9 mouse cellular contexts compared by ENCODE assay signal in the genomic region with DNA sequence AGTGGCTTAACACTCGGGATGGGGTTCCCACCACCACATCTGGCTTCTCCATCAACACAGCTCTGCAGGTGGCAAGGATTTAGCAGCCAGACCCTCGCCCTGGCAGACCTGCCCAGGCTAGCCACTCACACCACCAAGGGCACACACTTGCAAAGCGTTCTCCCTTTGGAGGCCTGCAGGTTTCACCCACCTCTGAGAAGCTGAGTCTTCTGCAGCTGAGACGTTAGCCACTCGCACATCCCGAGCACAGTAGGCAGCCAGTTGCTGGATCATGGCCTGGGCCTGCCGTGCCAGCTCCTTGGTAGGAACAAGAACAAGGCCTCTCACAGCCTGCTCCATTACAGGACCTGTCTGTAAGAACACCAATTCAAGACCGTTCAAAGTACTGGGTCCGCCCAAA. TPM values are rescaled to one million over a fixed set of nuclear protein-coding genes. Genes with fewer than 3 reads are reported as not detected.
DNase-seq lines count a peak whose midpoint lies in the region; ATAC-seq lines count a peak whose summit lies in the region.
"Had no signal": no experiment of that assay in that cellular context is flagged by ENCODE, and none has a peak within 500 bp of the region (broad histone marks: within the 10 kb centered on the region; RNA-seq: fewer than 3 reads in every experiment).

No protein-coding gene starts in this region.

- peaks cover 8% of the 10 kb centered on the region for H3K4me1 ChIP-seq in kidney, embryonic 16.5 days (ENCODE audit: insufficient read depth, low read length)
- H3K4me1 ChIP-seq in embryonic facial prominence, embryonic 10.5 days: peaks cover 12% of the 10 kb centered on the region
- H3K4me1 ChIP-seq in hindbrain, embryonic 15.5 days (replicated peaks): peaks cover 20% of the 10 kb centered on the region
- peaks cover 18% of the 10 kb centered on the region for H3K4me1 ChIP-seq in midbrain, embryonic 15.5 days

- peak overlapping the region; percentile 87 for H3K4me2 ChIP-seq in kidney, embryonic 16.5 days (replicated peaks; ENCODE audit: low read depth, low read length)
- peak overlapping the region; percentile 89 for H3K4me2 ChIP-seq in hindbrain, embryonic 15.5 days
- peak overlapping the region; percentile 83 for H3K4me2 ChIP-seq in midbrain, embryonic 15.5 days

- no peak for ATAC-seq in kidney, embryonic 16.5 days (ENCODE audit: low FRiP score, low TSS enrichment)
- ATAC-seq in hindbrain, embryonic 15.5 days (ENCODE audit: low FRiP score, low read depth): no peak
- no peak for ATAC-seq in midbrain, embryonic 15.5 days (replicated peaks)
- no peak for ATAC-seq in activated CD4-positive, CD25-positive, alpha-beta regulatory T cell, adult 4 months

- H3K4me3 ChIP-seq in kidney, embryonic 16.5 days (ENCODE audit: low read length): peak overlapping the region; percentile 95
- peak overlapping the region; percentile 98 for H3K4me3 ChIP-seq in embryonic facial prominence, embryonic 10.5 days
- H3K4me3 ChIP-seq in hindbrain, embryonic 15.5 days: peak overlapping the region; percentile 97
- H3K4me3 ChIP-seq in midbrain, embryonic 15.5 days: peak overlapping the region; percentile 64

- no peaks in the 10 kb centered on the region for H3K9me3 ChIP-seq in kidney, embryonic 16.5 days (ENCODE audit: low read length)
- no peaks in the 10 kb centered on the region for H3K9me3 ChIP-seq in embryonic facial prominence, embryonic 10.5 days
- no peaks in the 10 kb centered on the region for H3K9me3 ChIP-seq in hindbrain, embryonic 15.5 days
- H3K9me3 ChIP-seq in midbrain, embryonic 15.5 days: no peaks in the 10 kb centered on the region

- WGBS in kidney, embryonic 16.5 days: 73% methylated on average over 9 of the region's 9 CpGs
- WGBS in embryonic facial prominence, embryonic 10.5 days: 73% methylated on average over 9 of the region's 9 CpGs
- WGBS in hindbrain, embryonic 15.5 days: 69% methylated on average over 9 of the region's 9 CpGs
- 75% methylated on average over 9 of the region's 9 CpGs for WGBS in midbrain, embryonic 15.5 days

- peaks cover 46% of the 10 kb centered on the region for H3K36me3 ChIP-seq in kidney, embryonic 16.5 days (ENCODE audit: insufficient read depth, low read length)
- H3K36me3 ChIP-seq in embryonic facial prominence, embryonic 10.5 days (replicated peaks): peaks cover 77% of the 10 kb centered on the region
- H3K36me3 ChIP-seq in hindbrain, embryonic 15.5 days: peaks cover 53% of the 10 kb centered on the region
- H3K36me3 ChIP-seq in midbrain, embryonic 15.5 days (replicated peaks): peaks cover 50% of the 10 kb centered on the region

- peak overlapping the region; percentile 81 for H3K9ac ChIP-seq in kidney, embryonic 16.5 days (replicated peaks; ENCODE audit: low read length)
- H3K9ac ChIP-seq in hindbrain, embryonic 15.5 days: peak overlapping the region; percentile 91
- H3K9ac ChIP-seq in midbrain, embryonic 15.5 days: peak overlapping the region; percentile 72

- no peak overlapping the region for H3K27ac ChIP-seq in kidney, embryonic 16.5 days (ENCODE audit: low read length)
- H3K27ac ChIP-seq in embryonic facial prominence, embryonic 10.5 days (replicated peaks): peak overlapping the region; percentile 84
- no peak overlapping the region for H3K27ac ChIP-seq in hindbrain, embryonic 15.5 days (replicated peaks)
- no peak overlapping the region for H3K27ac ChIP-seq in midbrain, embryonic 15.5 days

- no peaks in the 10 kb centered on the region for H3K27me3 ChIP-seq in kidney, embryonic 16.5 days (ENCODE audit: insufficient read depth, low read length)
- H3K27me3 ChIP-seq in embryonic facial prominence, embryonic 10.5 days (replicated peaks; ENCODE audit: low read depth, poor library complexity, severe bottlenecking): no peaks in the 10 kb centered on the region
- no peaks in the 10 kb centered on the region for H3K27me3 ChIP-seq in hindbrain, embryonic 15.5 days
- H3K27me3 ChIP-seq in midbrain, embryonic 15.5 days (replicated peaks): no peaks in the 10 kb centered on the region

- no peak for DNase-seq in kidney, postnatal 36 days
- DNase-seq in embryonic facial prominence, embryonic 10.5 days (ENCODE audit: low spot score): no peak
- DNase-seq in urinary bladder, postnatal 36 days (ENCODE audit: low spot score in 2 of 2): no peak
- DNase-seq in kidney, postnatal 14 days: no peak
- DNase-seq: right cerebral cortex, postnatal 25 days had no signal

RNA-seq across cellular contexts. Expression of gene Ddx56, which starts 1.0 kb away (rescaled TPM):
- polyA plus RNA-seq in kidney, embryonic 16.5 days (2015; fragmentation: Nextera tagmentation; extraction: Ambion mirVana): 104 and 106 TPM in 2 replicates
- 128 and 143 TPM in 2 replicates for polyA plus RNA-seq in embryonic facial prominence, embryonic 10.5 days (2016; fragmentation: Nextera tagmentation; extraction: Ambion mirVana)
- 67.6 and 69.0 TPM in 2 replicates for polyA plus RNA-seq in hindbrain, embryonic 15.5 days (2015; fragmentation: Nextera tagmentation; extraction: Ambion mirVana)
- 71.4 and 72.2 TPM in 2 replicates for polyA plus RNA-seq in midbrain, embryonic 15.5 days (2015; fragmentation: Nextera tagmentation; extraction: Ambion mirVana)
- polyA plus RNA-seq in activated CD4-positive, CD25-positive, alpha-beta regulatory T cell, adult 4 months (2017; shearing (Covaris generic)): 10 to 100 TPM; 81.0 to 91.5 TPM

RNA-seq across cellular contexts. Expression of gene Tmed4, which starts 8.0 kb away (rescaled TPM):
- 155 and 158 TPM in 2 replicates for polyA plus RNA-seq in kidney, embryonic 16.5 days (2015; fragmentation: Nextera tagmentation; extraction: Ambion mirVana)
- 118 and 123 TPM in 2 replicates for polyA plus RNA-seq in embryonic facial prominence, embryonic 10.5 days (2016; fragmentation: Nextera tagmentation; extraction: Ambion mirVana)
- polyA plus RNA-seq in hindbrain, embryonic 15.5 days (2015; fragmentation: Nextera tagmentation; extraction: Ambion mirVana): 116 TPM in 2 replicates
- 123 and 128 TPM in 2 replicates for polyA plus RNA-seq in midbrain, embryonic 15.5 days (2015; fragmentation: Nextera tagmentation; extraction: Ambion mirVana)
- polyA plus RNA-seq in activated CD4-positive, CD25-positive, alpha-beta regulatory T cell, adult 4 months (2017; shearing (Covaris generic)): 10 to 100 TPM; 67.7 to 68.5 TPM

RNA-seq across cellular contexts. Expression of gene Ogdh, which starts 24.8 kb away (rescaled TPM):
- 155 and 157 TPM in 2 replicates for polyA plus RNA-seq in kidney, embryonic 16.5 days (2015; fragmentation: Nextera tagmentation; extraction: Ambion mirVana)
- polyA plus RNA-seq in embryonic facial prominence, embryonic 10.5 days (2016; fragmentation: Nextera tagmentation; extraction: Ambion mirVana): 108 and 114 TPM in 2 replicates
- polyA plus RNA-seq in hindbrain, embryonic 15.5 days (2015; fragmentation: Nextera tagmentation; extraction: Ambion mirVana): 130 and 133 TPM in 2 replicates
- 118 and 126 TPM in 2 replicates for polyA plus RNA-seq in midbrain, embryonic 15.5 days (2015; fragmentation: Nextera tagmentation; extraction: Ambion mirVana)
- polyA plus RNA-seq in activated CD4-positive, CD25-positive, alpha-beta regulatory T cell, adult 4 months (2017; shearing (Covaris generic)): 100 to 1,000 TPM; 121 to 141 TPM

RNA-seq across cellular contexts. Expression of gene Npc1l1, which starts 36.7 kb away (rescaled TPM):
- 0.12 and 0.17 TPM in 2 replicates for polyA plus RNA-seq in kidney, embryonic 16.5 days (2015; fragmentation: Nextera tagmentation; extraction: Ambion mirVana)
- polyA plus RNA-seq in embryonic facial prominence, embryonic 10.5 days (2016; fragmentation: Nextera tagmentation; extraction: Ambion mirVana): 0.04 TPM in 1 of 2 replicates, not detected in the other
- 0.07 and 0.08 TPM in 2 replicates for polyA plus RNA-seq in hindbrain, embryonic 15.5 days (2015; fragmentation: Nextera tagmentation; extraction: Ambion mirVana)
- 0.06 and 0.08 TPM in 2 replicates for polyA plus RNA-seq in midbrain, embryonic 15.5 days (2015; fragmentation: Nextera tagmentation; extraction: Ambion mirVana)
- not detected for polyA plus RNA-seq in activated CD4-positive, CD25-positive, alpha-beta regulatory T cell, adult 4 months (2017; shearing (Covaris generic))
